Mouse (Mus musculus): ENCODE measurements around the gene Insrr.
"Not testable (repeated sequence)": the region's sequence is repeated elsewhere in the genome, so short reads cannot be mapped to it uniquely, and the experiment has no call there.

Gene Insrr

DNA sequence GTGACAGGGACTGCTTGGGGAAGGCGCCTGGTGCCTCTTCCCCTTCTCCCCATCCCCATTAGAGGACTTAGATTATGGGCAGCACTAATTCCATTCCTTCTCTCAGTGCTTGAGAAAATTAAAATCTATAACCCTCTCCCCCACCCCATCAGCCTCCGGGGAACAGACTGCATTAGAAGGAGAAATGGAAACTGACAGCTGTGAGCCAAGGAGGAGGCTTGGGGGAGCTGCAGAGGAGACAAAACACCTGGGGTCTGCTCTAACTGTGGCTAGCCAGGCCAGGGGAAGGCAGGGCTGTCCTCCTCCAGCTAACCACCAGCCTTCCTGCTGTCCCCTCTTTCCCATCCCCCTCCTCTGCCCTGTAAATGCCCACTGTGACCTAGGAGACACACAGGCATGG is 17.7 kb upstream of the Insrr start:
- no peak for DNase-seq

DNA sequence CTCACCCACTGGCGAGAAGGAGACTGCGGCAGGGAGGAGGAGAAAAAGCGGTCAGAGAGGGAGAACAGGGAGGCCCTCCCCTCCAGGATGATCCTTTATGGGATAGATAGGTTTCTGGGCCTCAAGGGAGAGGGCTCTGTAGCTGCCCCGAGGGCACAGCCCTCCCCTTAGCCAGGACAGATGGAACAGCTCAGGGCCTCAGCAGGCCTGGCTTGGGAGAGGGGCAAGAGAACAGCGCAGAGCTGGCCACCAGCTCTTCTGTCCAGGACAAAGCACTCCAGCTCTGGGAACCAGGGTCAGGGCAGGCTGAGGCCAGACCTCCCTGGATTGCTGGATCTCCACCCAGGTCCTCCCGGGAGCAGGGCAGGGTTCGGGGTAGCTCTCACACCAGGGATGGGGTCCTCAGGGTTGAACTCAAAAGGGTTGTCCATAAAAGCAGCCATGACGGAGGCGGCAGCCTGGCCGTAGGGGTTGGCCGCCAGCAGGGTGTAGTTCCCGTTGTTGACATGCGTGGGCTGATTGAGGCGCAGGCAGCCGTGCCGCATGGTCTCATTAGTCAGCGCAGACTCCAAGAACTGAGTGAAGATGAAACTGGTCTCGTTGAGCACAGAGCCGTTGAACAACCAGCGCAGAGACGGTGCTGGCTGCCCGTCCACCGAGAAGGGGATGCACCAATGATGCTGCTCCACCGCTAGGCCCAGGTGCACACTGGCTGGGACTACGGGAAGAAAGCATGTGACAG is 13.3 kb upstream of the Insrr start:
- DNase-seq: no peak

DNA sequence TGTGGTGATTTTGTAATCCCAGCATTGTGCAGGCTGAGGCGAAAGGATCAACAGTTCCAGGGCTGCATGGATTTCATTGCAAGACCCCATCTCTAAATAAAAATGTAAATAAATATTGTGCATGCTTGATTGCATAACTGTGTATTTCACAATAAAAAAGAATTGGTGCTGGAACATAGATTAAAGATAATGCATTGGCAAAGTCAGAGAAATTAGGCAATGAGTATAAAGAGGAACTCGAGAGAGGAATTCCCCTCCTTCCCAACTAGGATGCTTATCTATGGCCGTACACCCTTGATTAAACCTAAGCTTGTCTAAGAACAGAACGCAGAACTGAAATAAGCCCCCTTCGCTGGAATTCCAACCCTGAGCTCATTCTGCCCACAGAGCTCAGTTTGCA is 11.6 kb upstream of the Insrr start:
- no peak for DNase-seq

DNA sequence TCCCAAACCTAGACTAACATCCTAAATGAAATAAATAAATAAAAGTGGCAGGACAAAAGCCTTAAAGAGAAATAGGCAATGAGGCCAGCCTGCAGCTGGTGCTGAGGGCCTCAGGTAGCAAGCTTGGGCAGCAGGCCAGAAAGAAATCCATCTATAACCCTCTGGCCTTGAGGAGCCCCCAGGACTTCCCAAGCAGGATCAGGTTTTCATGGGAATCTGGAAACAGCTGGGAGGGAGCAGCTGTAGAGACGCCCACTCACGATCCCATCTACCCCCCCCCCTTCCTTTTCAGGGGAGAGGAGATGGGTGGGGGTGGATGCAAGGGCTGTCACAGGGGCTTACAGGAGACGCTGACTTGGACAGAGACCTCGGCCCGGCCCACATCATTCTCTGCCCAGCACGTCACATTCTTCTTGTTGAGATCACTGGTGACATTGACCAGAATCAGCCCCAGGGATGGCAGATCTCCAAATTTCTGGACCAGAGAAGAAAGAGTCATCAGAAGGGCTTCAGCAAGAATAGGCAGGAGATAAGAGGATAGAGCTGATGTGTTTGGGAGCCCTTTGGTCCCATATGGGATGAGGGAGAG is 11.0 kb upstream of the Insrr start:
- DNase-seq: no peak

DNA sequence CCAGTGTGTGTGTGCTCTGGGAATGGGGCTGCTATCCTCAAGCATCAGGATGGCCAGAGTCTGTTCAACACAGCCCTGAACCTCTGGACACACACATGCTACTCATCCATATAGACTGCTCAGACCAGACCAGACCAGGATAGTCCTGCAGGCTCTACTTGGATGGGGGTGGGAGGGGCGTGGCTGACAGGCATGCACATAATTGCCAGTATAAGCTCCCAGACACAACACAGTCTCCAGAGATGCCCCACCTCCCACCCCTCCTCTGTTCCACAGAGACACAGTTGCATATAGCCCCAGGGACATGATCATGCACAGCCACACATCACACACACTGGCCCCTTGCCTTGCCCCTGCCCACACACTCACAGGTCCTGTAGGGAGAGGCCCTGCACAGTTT is 7.5 kb upstream of the Insrr start:
- no peak for DNase-seq

DNA sequence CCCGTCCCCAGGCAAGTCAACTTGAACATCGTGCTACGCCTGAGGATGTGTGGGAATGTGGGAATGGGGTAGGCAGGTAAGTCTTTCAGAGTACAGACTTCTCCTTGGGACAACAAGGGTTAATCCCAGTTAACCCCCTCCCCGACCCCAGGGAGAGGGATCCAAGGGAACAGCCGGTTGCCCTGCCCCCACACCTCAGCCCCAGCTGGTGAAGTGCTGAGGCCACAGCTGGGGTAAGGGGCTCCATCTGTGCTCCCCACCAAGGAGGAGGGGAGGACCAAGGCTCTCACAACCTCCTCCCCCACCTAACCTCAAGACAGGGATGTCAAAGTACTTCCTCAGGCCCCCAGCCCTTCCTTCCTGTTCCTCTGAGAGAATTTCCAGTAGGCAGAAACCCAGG is 7.0 kb upstream of the Insrr start:
- DNase-seq: no peak

DNA sequence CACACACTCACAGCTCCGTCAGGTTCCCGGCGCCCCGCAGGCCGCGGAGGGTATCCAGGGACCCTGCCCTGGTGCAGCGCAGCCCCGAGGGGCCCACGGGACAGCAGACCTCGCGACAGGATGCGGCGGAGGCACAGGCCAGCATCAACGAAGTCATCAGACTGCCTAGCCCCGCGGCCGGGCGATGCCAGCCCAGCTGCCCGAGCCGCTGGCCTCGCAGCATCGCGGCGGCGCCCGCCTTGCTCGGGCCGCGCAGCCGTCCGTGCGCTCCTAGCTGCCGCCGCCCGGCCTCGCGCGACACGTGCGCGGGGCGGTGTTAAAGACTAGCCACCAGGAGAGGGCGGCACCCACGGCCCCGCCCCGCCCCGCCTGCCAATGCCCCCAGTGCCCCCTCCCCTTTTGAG is 1.8 kb upstream of the Insrr start, which contains the start of gene Ntrk1:
Gene Ntrk1 (minus strand): TSS at position 241 of the 404 bp plus-strand sequence.
- no peak for DNase-seq

DNA sequence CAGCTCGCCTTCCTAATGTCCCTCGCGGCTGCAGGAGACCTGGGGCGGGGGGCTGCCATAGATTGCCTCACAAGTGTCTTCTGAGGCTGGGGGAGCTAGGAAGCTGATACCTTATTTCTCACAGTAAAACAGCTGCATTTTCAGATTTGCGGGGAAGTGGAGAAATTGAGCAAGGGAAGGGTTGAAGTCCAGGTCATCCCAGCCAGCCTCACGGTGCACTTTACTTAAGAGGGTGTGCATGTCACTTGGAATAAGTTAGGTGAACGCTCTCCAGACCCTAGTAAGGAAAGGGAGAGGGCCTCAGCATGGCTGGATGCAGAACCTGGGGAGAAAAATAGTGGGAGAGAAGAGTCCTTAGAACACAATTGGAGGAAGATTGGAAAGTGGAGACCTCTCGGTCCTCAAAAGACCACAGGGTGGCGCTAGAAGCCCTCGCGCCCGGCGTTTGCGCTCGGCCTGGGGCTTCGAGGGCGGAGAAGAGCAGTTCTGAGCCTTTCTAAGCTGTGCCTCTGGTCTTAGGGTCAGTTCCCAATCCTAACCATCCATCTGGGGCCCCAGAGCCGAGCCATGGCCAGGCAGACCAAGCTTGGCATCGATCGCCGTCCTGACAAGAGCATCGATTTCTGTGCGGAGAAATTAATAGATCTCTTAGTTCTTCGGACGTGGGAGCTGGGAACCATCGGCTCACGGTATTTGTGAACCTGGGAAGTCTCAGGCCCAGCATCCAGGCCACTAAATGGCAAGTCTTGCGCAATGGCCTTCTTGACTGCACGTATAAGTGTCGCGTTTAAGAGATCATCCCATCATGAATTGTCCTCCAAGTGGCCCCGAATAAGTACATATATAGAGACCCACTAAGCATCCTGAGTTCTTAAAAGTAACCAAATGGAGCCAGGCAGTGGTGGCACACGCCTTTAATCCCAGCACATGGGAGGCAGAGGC is 1.1 kb upstream of the Insrr start:
- DNase-seq: peak; percentile 26

DNA sequence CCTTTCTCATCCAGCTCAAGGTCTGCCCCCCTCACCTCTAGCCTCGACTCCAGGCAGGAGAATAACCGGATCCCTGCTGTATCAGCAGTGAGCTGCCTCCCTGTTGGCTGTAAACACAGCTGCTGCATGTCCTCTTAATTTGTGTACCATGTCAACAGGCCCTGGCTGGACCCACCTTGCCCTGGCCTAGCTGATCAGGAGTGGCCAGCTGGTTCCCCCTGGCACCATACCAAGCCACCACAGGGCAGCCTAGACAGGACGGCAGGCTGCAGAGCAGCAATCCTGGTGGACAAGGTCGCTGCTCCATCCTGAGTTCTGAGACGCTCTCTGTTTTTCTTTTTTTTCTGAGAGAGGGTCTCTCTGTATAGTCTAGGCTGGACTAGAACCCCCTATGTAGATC is 4.9 kb downstream of the Insrr start:
- DNase-seq: no peak

DNA sequence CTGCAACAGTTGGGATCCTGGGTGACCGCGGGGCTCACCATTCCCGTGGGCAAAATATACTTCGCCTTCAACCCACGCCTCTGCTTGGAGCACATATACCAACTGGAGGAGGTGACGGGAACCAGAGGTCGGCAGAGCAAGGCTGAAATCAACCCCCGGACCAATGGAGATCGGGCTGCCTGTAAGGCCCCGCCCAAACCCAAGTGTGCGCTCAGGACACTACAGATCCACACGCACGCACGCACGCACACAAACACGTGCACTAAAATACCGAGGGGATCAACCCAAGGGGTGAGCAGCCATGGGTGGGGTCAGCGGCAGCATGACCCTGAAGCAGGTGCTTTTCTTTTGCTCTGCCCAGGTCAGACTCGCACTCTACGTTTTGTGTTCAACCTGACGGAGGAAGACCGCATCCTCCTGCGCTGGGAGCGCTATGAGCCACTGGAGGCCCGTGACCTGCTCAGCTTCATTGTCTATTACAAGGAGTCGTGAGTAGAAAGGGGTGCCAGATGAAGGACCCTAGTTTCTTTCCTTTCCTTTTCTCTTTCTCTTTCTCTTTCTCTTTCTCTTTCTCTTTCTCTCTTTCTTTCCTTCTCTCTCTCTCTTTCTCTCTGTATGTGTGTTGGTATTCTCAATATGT is 7.4 kb downstream of the Insrr start:
- no peak for DNase-seq

DNA sequence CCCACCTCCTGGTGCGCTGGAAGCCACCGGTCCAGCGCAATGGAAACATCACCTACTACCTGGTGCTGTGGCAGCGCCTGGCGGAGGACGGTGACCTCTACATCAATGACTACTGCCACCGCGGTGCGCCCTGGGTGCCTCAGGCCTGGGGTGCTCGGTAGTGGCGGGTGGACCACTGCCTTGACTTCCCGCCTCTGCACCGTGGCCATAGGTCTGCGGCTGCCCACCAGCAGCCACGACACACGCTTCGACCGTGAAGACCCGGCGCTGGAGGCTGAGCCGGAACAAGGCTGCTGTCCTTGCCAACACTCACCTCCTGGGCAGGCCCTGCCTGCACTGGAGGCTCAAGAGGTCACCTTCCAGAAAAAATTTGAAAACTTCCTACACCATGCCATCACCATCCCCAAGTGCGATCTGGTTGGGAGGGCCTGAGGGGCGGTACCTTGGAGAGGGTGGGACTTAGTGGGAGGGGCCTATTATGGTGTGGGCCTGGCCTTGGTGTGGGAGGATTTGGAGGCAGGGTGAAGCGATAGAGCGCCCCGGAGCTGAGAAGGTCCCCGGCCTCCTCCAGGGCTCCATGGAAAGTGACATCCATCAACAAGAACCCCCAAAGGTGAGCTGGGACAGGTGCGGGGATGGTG is 12.7 kb downstream of the Insrr start:
- DNase-seq: no peak

DNA sequence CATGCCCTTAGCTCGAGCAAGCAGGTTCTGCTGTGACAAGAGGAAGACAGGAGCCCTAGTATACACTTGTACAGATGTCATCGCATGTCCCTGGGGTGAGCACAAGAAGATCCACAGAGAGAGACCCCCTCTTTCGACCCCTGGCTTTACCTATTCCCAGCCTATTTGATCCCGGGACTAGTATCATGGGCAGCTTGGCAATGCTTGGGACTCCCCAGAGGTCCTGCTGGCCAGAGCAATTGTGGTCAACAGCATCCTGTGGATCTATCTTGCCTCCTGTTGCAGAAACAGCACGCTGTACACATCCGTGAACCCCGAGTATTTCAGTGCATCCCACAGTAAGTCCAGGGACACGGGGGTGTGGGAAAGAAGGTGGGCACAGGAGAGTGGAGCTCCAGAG is 14.5 kb downstream of the Insrr start:
- no peak for DNase-seq

DNA sequence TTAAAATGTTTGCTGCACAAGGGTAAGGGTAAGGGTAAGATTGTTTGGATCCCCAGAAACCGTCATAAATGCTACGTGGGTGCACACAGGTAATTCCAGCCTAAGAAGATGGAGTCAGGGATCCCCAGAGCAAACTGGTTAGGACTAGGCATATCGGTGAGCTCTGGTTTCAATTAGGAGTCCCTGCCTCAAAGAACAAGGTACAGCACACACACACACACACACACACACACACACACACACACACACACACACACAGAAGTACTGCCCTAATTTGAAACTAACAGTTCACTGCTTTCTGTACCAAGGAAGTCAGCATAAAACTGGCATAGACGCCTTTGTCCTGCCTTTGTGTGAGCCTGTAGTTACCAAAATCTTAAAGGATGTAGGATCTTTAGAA is 15.7 kb downstream of the Insrr start:
- DNase-seq: no peak

DNA sequence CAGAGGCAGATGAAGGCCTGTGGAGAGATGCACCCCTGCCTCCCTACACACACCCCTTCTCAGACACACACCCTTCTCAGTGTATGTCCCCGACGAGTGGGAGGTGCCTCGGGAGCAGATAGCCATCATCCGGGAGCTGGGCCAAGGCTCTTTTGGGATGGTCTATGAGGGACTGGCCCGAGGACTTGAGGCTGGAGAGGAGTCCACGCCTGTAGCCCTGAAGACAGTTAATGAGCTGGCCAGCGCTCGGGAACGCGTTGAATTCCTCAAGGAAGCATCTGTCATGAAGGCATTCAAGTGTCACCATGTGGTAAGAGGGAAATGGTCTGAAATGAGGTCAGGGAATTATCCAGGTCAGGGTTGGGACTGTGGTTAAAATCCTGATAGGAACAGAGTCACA is 16.1 kb downstream of the Insrr start:
- no peak for DNase-seq

DNA sequence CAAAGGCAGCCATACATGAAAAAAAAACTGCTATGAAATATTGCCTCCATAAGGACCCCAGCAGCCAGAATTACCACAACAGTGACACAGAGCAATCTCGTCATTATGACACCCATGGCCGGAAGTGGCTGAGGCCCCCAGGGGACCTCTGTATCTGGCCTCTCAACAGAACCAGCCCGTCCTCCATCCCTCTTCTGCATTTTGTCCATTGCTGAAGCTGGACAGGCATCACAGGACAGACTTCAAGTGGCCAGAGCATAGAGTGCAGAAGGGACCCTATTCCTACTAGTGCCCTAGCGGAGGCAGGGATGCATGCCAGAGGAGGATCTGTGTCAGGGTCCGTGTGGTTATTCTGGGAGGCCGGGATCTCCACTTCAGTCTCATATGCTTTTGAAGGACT is 19.4 kb downstream of the Insrr start:
- DNase-seq: no peak

DNA sequence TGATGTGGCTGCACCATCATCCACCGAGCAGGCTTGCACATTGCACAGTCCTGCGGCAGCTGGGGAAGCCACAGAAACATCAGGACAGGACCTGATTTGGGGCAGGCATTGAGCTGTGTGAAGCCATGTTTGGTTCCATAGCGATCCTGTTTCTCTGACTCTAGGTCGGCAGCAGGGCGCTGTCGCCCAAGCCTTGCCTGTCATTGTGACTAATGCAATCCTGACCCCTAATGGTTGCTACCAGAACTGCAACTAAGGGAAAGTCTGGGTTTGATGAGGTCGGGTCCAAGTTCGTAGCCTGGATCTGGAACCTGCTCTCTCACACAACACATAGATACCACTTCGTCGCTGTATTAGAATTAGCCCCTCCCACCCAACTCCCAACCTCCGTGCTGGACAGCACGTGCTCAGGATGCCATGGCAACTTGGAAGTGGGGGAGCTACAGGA is 19.9 kb downstream of the Insrr start:
- peak; percentile 66 for DNase-seq

DNA sequence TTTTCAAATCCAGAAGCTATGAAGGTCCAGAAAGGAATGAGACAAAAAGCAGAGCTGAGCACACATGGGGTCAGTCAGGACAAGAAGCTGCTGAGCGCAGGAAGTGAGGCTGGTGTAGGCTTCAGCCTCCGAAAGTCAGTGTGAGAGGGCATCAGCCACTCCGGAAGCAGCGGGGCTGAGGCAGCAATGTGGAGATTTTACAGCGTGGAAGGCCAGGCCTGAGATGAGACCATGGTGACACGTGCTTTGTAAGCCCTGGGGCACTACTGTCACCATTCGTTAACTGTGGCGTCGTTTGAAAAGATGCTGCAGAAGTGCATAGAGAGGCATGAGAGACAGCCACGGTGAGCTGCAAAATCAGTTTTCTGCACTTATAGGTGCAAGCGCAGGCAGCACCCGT is 21.5 kb downstream of the Insrr start:
- DNase-seq: no peak

DNA sequence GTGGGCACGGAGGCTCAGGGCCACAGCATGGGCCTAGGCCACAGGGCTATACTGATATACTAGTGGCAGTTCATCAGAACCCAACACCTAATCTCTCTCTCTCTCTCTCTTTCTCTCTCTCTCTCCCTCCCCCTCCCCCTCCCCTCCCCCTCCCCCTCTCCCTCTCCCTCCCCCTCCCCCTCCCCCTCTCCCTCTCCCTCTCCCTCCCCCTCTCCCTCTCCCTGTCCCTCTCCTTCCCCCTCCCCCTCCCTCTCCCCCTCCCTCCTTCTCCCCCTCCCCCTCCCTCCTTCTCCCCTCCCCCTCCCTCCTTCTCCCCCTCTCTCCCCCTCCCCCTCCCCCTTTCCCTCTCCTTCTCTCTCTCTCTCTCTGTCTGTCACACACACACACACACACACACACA is 27.5 kb downstream of the Insrr start, which contains the start of gene Pear1:
Gene Pear1 (minus strand): TSS at position 101 of the 400 bp plus-strand sequence.
- DNase-seq: not testable (repeated sequence)

DNA sequence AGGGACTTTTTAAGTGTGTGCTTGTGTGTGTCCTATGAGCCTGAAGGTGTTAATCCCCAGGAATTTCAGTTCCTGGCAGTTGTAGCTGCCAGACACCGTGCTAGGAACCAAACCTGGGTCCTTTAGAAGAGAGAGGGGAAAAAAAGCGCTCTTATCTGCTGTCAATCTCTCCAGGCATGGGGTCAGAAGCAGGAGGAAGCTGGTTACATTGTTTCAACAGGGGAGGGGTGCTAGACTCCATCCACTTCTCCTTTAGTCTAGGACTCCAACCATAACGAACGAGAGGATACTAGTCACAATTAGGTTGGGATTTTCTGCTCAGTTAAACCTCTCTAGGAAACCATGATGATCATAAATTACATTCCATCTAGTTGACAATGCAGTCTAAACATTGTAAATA is 31.7 kb downstream of the Insrr start:
- DNase-seq: no peak

DNA sequence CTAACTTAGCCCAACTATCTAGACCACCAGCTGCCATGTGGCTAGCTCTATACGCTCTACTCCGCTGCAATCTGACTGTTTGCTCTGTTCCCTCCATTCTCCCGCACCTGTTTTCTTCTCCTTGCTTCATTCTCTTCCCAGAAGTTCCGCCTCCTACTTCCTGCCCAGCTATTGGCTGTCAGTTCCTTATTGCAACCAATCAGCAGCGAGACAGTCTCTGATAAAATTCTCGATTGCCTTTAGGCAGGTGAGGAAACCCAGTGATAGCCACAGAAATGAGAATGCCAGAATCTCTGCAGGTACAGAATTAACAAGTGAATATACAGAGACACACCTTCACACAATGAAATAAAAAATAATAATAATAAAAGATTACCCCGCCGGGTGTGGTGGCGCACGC is 32.3 kb downstream of the Insrr start:
- DNase-seq: no peak

DNA sequence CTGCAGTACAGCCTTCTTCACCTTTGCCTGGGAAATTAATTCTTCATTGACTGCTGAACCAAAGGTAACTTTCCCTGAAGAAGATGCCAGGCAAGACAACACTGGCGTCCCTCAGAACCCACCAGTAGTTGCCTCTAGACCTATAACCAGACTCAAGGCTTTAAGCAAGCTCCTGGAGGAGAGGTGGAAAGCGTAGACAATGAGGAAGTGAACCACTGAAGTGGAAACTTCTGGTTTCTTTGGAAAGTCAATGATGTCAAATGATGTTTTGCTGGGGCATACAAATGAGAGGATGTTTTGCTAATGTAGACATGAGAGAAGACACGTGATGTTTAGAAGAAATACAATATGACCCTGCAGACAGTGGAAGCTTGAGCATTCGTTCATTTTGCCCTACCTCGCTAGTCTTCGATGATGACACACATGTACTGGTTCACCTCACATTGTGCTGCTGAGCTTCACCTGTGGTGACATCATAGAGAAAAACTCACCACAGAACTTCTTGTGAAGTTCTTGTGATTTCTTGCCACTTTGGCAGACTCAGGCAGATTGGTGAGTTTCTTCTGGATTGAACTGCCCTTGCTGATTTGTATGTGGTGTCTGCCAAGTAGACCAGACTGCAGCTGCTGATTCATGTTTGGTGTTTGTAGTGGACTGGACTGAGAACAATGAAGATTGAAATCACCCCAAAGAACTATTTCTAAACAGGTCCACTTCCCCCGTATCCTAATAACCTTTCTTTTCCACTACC is 35.5 kb downstream of the Insrr start:
- DNase-seq: no peak

DNA sequence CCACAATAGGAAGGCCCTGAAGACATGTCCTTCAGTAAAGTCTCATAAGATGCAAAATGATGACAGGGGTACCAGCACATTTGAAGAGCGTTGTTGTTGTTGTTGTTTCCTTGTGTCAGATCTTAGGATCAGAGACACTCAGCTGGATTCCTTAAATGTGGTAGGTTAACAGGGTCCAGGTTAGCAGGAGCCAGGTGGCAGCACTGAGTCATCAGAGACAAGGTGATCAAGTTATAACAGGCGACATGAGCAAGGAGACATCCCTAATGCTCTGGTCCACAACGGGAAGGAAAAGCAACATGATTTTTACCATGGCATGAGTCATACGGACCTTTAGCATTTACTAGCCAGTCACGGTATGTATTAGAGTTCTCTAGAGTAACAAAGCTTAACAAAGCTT is 36.7 kb downstream of the Insrr start:
- DNase-seq: no peak
